21 mouse cellular contexts compared by ENCODE assay signal in genomic region chr3:83969081-83969480, GRCm38 (mm10).
"Had no signal": no experiment of that assay in that cellular context is flagged by ENCODE, and none has a peak within 500 bp of the region (broad histone marks: within the 10 kb centered on the region; RNA-seq: fewer than 3 reads in every experiment).

No protein-coding gene starts in this region.

- H3K4me2 ChIP-seq: kidney, embryonic 15.5 days; limb, embryonic 13.5 days; liver, embryonic 12.5 days; liver, embryonic 15.5 days; lung, embryonic 15.5 days; midbrain, embryonic 13.5 days; stomach, embryonic 15.5 days had no signal

- H3K27ac ChIP-seq: kidney, embryonic 15.5 days; limb, embryonic 10.5 days; limb, embryonic 13.5 days; liver, embryonic 12.5 days; liver, embryonic 15.5 days; lung, embryonic 15.5 days; midbrain, embryonic 10.5 days; midbrain, embryonic 13.5 days; stomach, embryonic 15.5 days had no signal

- H3K27me3 ChIP-seq: kidney, embryonic 15.5 days; limb, embryonic 13.5 days; liver, embryonic 12.5 days; liver, embryonic 15.5 days; lung, embryonic 15.5 days; megakaryocyte, embryonic 14.5 days; midbrain, embryonic 13.5 days; stomach, embryonic 15.5 days had no signal

- H3K4me3 ChIP-seq: kidney, embryonic 15.5 days; limb, embryonic 10.5 days; limb, embryonic 13.5 days; liver, embryonic 12.5 days; liver, embryonic 15.5 days; lung, embryonic 15.5 days; megakaryocyte, embryonic 14.5 days; midbrain, embryonic 10.5 days; midbrain, embryonic 13.5 days; stomach, embryonic 15.5 days had no signal

- H3K4me1 ChIP-seq: lung, embryonic 15.5 days had no signal

- H3K36me3 ChIP-seq: lung, embryonic 15.5 days; stomach, embryonic 15.5 days had no signal

- H3K9ac ChIP-seq: kidney, embryonic 15.5 days; limb, embryonic 13.5 days; liver, embryonic 12.5 days; liver, embryonic 15.5 days; lung, embryonic 15.5 days; midbrain, embryonic 13.5 days; stomach, embryonic 15.5 days had no signal

- DNase-seq: kidney, adult 11 months; kidney, adult 8-10 months; kidney, postnatal 10 days; kidney, postnatal 36 days; liver; lung, adult 18-20 months; lung, postnatal 10 days; lung, postnatal 36 days; right cerebral cortex, adult 18-20 months; right cerebral cortex, postnatal 25 days; thymus, postnatal 25 days had no signal

- H3K9me3 ChIP-seq: kidney, embryonic 15.5 days; limb, embryonic 10.5 days; limb, embryonic 13.5 days; liver, embryonic 12.5 days; liver, embryonic 15.5 days; lung, embryonic 15.5 days; megakaryocyte, embryonic 14.5 days; midbrain, embryonic 10.5 days; midbrain, embryonic 13.5 days; stomach, embryonic 15.5 days had no signal
